Mouse (Mus musculus) cortical plate, adult 2 months (tissue): ENCODE data around the gene Syne1. TPM values are rescaled to one million over a fixed set of nuclear protein-coding genes. Genes with fewer than 3 reads are reported as not detected.

Experiments used
- H3K27ac ChIP-seq: fragments of 200-500 bp; 2 replicates; pipeline ENCODE4 v1.5.1; 2012; ENCODE audit warnings: low read length, control low read depth, inconsistent platforms; ENCODE audit not compliant: insufficient read depth
- H3K4me1 ChIP-seq: fragments of 200-500 bp; 2 replicates; pipeline ENCODE4 v1.6.1; 2011; ENCODE audit warnings: low read length; ENCODE audit not compliant: control insufficient read depth, insufficient read depth
- H3K4me3 ChIP-seq: fragments of 200-500 bp; 2 replicates; pipeline ENCODE4 v1.5.1; 2011; ENCODE audit warnings: mild to moderate bottlenecking, low read length, control low read depth; ENCODE audit not compliant: insufficient read depth
- CTCF ChIP-seq: fragments of 200-500 bp; IDR thresholded peaks from 2 replicates; pipeline ENCODE4 v1.5.1; 2011; ENCODE audit warnings: mild to moderate bottlenecking, control low read depth, low read length; ENCODE audit not compliant: insufficient read depth; ENCODE audit errors: extremely low read depth
- POLR2A ChIP-seq: fragments of 200-500 bp; IDR thresholded peaks from 2 replicates; pipeline ENCODE4 v1.6.1; 2011; ENCODE audit warnings: mild to moderate bottlenecking, low read length, control low read depth; ENCODE audit not compliant: insufficient read depth; ENCODE audit errors: extremely low read depth
- polyA plus RNA-seq: library from polyadenylated mRNA; depleted of rRNA; stranded (reverse); fragments of >200 nt; gene quantifications from 2 replicates; pipeline ENCODE4 v1.2.3, GENCODE M21; 2012

The Syne1 gene
- polyA plus RNA-seq, 1 experiment, result 165 TPM

DNA sequence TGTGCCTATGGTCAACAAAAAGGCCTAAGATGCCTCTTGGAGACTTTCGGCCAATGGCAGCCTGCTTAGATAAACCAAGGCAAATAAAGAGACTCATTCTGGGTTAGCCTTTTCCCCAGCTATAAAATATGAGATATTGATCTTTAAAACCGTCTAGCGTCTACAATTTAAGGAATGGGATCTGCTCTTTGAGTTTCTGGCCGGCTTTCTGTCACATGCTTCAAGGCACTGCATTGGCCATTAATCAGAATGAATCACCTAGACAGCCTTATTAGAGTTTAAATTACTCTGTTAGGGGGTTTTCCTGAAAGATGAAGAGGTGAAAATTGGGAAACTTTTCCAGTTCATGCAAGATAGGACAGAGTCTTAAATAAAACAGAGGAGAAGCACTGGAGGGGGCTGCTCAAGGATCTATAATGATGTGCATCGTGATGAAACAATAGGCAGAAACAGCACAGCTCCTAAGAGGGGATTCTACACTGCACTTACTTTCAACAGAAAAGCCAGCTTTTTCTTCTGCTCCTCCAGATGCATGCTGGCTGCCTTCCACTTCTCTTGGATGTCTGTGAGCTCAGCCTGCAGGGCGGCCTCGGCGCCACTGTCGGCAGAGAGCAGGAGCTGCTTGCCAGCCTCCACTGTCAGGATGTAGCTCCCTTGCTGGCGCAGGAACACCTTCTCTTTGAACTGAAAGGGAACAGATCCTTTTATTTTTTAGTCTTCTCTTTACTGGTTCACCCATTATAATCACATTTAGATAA, 454.1 kb downstream of the Syne1 start:
- H3K27ac ChIP-seq, result no peak overlapping the region
- TF ChIP-seq CTCF, result no peak
- no peak for TF ChIP-seq POLR2A
- no peaks in the 10 kb centered on the region for H3K4me1 ChIP-seq
- H3K4me3 ChIP-seq, result no peak overlapping the region

DNA sequence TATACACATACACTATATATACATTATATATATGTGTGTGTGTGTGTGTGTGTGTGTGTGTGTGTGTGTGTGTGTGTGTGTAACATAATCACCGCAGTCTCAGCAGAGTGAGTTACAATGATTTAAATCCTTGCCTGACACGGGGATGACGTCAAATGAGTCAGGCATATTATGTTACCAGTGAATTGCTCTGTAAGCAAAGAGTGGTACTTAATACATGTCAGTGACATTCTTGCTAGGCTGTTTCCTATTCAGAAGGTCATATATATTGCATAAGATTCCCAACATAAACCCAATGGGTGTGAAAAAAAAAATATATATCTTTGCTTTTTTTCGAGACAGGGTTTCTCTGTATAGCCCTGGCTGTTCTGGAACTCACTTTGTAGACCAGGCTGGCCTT, 462.1 kb downstream of the Syne1 start:
- no peak overlapping the region for H3K4me3 ChIP-seq
- no peak overlapping the region for H3K27ac ChIP-seq
- TF ChIP-seq POLR2A, result no peak
- TF ChIP-seq CTCF, result no peak
- no peaks in the 10 kb centered on the region; the same call in 1 of the 2 replicates for H3K4me1 ChIP-seq

DNA sequence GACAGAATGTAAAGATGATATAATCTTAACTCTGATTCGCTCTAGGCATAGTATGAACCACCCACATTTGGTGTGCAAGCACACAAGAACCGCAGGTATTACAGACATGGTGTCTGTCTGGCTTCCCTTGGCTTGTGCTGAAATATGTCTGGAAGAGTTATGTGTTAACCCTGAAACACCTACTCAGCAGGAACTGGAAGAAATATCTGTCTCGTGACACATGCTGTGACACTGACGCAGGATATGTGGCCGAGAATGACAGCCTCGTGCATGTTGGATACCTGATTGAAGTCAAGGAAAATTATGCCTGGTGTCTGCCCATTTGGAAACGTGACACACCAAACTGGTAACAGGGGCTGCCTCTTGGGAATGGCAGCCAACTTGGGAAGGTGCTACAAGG, 463.9 kb downstream of the Syne1 start:
- H3K27ac ChIP-seq, result no peak overlapping the region
- H3K4me3 ChIP-seq, result no peak overlapping the region
- no peaks in the 10 kb centered on the region; the same call in 1 of the 2 replicates for H3K4me1 ChIP-seq
- TF ChIP-seq POLR2A (no peak), CTCF (no peak)

DNA sequence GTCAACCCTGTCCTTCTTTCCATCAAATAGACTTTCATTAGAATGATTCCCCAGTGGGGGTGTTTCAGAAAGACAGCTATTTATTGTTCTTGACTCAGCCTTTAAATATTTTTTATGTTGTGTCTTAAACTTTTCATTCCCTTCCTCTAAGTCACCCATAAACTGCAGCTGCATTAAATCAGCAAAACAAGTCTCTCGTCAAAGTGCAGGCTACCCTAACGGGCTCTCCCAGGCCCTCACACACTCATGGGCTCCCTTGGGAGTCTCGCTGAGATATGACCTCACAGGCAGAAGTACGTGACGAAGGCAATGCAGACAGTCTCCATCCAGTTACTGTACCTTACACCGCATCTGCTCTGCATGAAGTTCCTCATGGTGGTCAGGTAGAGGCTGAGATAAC, 465.0 kb downstream of the Syne1 start:
- Histone ChIP-seq H3K4me3 (no peak overlapping the region), H3K27ac (no peak overlapping the region), H3K4me1 (no peaks in the 10 kb centered on the region; the same call in 1 of the 2 replicates)
- TF ChIP-seq POLR2A (no peak), CTCF (no peak)

DNA sequence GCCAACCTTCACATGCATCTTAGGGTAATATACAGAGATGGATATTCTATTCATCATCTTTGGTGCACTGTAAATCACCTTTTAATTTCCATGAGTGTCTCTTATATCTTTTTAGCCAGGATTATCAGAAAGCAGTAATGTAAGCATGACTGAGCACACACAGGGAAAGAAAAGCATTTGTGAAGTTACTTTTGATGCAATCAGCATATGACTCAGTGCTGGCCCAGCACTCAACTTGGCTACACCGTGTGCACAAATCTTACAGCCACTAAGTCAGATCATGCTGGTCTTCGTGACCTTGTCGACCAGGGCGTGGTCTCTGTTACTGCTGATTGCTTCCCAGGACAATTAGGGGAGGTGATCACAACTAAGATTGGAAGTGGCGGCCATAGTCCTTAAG, 465.5 kb downstream of the Syne1 start:
- Histone ChIP-seq H3K4me3 (no peak overlapping the region), H3K4me1 (no peaks in the 10 kb centered on the region; the same call in 1 of the 2 replicates), H3K27ac (no peak overlapping the region)
- TF ChIP-seq CTCF (no peak), POLR2A (no peak)

DNA sequence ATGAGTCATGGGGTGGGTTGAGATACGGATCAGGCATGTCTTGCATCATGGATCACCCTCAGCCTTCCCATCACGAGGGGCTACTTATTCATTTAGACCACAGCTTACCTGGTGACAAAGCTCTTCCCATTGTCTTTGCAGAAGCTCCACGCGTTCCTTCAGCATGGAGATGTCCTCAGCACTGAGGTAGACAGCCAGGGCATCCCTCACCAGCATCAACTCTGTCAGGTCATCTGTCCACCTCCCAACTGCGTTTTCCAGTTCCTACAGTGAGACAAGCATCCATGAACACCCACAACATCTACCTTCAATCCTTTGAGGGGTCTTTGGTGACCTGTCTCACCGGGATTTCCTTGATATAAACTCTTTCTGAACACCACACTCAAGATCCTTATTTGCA, 467.6 kb downstream of the Syne1 start:
- TF ChIP-seq CTCF (no peak), POLR2A (no peak)
- Histone ChIP-seq H3K4me3 (no peak overlapping the region), H3K27ac (no peak overlapping the region), H3K4me1 (no peaks in the 10 kb centered on the region; the same call in 1 of the 2 replicates)

DNA sequence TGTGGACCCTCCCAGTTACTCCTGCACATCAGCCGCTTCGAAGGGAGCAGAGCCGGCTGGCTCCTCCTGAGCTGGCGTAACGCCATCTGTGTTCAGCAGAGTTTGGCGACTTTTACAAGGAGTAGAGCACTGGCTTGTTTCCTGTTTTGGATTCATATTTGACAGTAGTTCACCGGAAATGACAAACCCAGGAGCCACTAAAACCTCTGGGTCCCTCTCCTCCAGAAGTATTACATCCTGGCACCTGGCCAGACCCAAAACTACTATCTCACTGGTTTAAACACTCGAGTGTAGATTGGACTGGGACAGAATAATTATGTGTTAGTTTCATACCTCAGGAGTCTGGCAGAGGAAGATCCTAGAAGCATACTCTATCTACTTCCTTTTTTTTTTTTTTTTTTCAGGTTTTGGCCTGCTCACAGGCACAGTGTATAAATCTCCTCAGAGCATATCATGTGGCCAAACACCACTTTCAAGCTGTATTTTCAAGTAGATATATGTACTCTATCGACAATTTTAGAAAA, 471.3 kb downstream of the Syne1 start:
- H3K4me1 ChIP-seq, result peaks cover 2% of the 10 kb centered on the region; the same call in 1 of the 2 replicates
- no peak overlapping the region for H3K27ac ChIP-seq
- no peak overlapping the region for H3K4me3 ChIP-seq
- TF ChIP-seq CTCF, result no peak
- no peak for TF ChIP-seq POLR2A

DNA sequence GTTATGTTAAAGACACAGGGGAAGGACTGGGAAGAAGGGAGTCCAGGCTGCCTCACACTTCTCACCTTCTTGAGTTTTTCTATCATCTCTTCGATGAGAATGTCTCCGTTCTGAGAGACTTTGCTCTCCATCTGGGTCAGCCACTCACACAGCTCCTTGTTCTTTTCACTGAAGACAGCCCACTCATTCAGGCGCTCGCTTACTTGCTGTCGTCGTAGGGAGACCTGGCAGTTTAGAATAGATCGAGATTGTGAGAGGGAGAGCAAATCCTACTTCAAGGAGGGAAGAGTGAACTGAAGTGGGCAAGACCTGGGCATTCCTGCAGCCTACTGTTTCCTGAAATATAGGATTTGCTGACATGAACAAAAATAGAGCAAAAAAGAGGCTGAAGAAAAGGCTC, 475.6 kb downstream of the Syne1 start:
- Histone ChIP-seq H3K27ac (no peak overlapping the region), H3K4me1 (peaks cover 2% of the 10 kb centered on the region; the same call in 1 of the 2 replicates), H3K4me3 (no peak overlapping the region)
- TF ChIP-seq POLR2A, result no peak
- no peak for TF ChIP-seq CTCF

DNA sequence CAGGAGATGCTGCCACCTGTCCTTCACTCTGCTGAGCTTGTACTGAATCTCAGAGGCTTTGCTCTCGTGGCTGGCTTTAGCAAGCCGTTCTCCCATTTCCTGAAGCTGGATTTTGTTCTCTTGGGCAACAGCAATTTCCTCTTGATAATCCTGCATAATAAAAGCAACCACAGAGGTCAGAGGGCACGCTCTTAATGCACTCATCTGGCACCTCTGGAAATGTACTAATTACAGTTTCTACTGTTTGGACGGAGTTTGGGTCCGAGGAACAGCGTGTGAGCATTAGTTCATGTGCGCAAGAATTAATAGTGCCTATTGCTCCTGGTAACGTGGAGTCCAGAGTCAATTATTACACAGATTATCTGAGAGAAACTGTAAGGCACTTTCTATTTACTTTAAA, 479.2 kb downstream of the Syne1 start:
- Histone ChIP-seq H3K27ac (no peak overlapping the region), H3K4me1 (peaks cover 3% of the 10 kb centered on the region; the same call in 1 of the 2 replicates), H3K4me3 (no peak overlapping the region)
- no peak for TF ChIP-seq CTCF
- no peak for TF ChIP-seq POLR2A

DNA sequence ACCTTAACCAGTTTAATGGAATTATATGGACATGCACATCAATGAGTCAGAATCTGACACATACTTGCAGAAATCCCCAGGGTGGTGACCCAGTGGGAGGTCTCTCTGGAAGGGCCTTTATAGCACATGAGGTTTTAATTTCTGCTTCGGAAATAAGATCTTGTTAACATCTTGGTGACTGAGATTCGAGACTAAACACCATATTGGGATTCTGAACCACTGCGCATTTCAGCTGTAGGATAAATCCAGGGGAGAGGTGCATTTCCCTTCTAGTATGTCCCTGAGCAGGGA, 480.4 kb downstream of the Syne1 start:
- Histone ChIP-seq H3K4me3 (no peak overlapping the region), H3K27ac (no peak overlapping the region), H3K4me1 (peaks cover 3% of the 10 kb centered on the region; the same call in 1 of the 2 replicates)
- TF ChIP-seq POLR2A (no peak), CTCF (no peak)

DNA sequence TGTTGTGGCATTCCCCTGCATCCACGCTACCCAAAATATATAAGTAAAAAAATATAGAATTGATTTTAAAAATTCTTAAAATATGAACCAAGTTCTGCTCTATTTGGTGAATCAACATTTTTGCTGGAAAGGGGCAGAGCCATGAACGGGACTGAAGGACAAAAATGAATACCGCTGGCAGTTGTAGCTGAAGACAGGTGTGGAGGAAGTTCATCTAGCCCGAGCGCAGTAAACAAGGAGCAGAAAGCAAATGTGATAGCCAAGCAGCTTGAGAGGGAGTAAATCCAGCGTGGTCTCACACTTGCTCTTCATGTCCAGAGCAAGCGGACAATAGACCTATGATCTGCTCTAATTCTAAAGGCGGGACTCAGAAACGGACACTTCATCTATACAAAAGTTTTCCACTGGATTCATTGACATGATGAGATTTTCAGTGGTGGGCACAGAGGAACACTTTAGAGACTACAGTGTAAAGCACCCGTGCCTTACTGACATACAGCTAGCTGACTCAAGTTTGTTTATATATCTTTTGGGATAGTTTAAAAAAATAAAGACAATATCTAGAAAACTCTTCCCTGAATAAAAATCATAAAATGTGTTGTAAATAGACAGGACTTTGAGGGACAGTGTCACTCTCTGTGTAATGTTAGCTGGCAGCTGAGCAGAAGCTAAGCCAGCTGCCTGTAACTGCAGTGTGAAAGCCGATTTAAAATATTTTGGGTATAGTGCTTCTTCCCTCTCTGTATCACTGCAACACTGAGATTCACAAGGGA, 480.9 kb downstream of the Syne1 start:
- H3K27ac ChIP-seq, result no peak overlapping the region
- 0 out of 2 replicates have a peak, but pooled peaks cover 1% of the 10 kb centered on the region for H3K4me1 ChIP-seq
- TF ChIP-seq POLR2A (no peak), CTCF (no peak)
- H3K4me3 ChIP-seq, result no peak overlapping the region
